8 mouse cellular contexts compared by ENCODE assay signal in the genomic region with DNA sequence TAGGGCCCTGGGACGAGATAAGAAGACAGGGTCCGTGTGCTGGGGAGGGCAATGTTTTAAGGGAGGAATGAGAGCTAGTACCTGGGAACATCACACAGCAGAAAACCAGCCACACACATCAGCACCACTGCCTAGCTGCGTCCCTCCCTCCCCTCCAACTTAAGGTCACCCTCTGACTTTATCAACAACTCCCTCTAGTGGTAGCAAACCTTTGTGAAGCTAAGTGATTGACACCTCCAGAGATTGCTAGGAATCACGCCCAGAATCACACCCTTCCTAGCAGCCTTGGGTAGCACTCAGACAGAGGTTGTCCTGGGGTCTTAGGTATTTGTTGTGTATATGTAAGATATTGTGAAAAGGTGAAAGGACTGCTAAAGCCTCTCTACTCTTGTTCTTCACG. TPM values are rescaled to one million over a fixed set of nuclear protein-coding genes. Genes with fewer than 3 reads are reported as not detected.
A peak's percentile ranks its signal among the peaks of the same experiment; 100 is the strongest.
DNase-seq lines count a peak whose midpoint lies in the region; ATAC-seq and TF ChIP-seq lines count a peak whose summit lies in the region.

No protein-coding gene starts in this region.

- peak; percentile 30 to 68 (median 59); a peak in 5 of 6 replicates for TF ChIP-seq CTCF in MEL (IDR thresholded peaks at IDR 0.05 in 2 of 3, conservative IDR thresholded peaks at IDR 0.05 in 1 of 3; ENCODE audit: control insufficient read depth in 1 of 3, insufficient read depth in 1 of 3, low read depth in 2 of 3, low read length in 3 of 3, poor library complexity in 1 of 3, severe bottlenecking in 1 of 3)

- DNase-seq in kidney, adult 9 months: peak; percentile 57
- DNase-seq in MEL (ENCODE audit: low read depth, low spot score): peak; percentile 73
- DNase-seq in c-Kit-positive CD71-negative TER-119-negative erythroid progenitor cells, embryonic 14.5 days (ENCODE audit: low read depth): peak; percentile 38
- no peak for DNase-seq in left cerebral cortex, adult 9 months (ENCODE audit: low spot score in 2 of 2)

- TF ChIP-seq RAD21 in MEL (IDR thresholded peaks at IDR 0.05; ENCODE audit: low read depth, low read length): peak; percentile 34

- 78% methylated on average over 5 of the region's 5 CpGs for WGBS in kidney, embryonic 14.5 days

- no peak for TF ChIP-seq POLR2A in MEL (IDR thresholded peaks at IDR 0.05; ENCODE audit: control insufficient read depth in 1 of 2, insufficient read depth in 1 of 2, low read depth in 1 of 2, low read length in 2 of 2, poor library complexity in 1 of 2)

- H3K9me3 ChIP-seq in kidney, embryonic 14.5 days (ENCODE audit: control insufficient read depth, low read length): no peaks in the 10 kb centered on the region
- H3K9me3 ChIP-seq in MEL (replicated peaks; ENCODE audit: insufficient read depth, low read length): no peaks in the 10 kb centered on the region

- ATAC-seq in kidney, embryonic 14.5 days (ENCODE audit: low FRiP score, low TSS enrichment): no peak
- ATAC-seq in megakaryocyte progenitor cell, adult 5-6 weeks (replicated peaks; ENCODE audit: poor library complexity): peak; percentile 94
- no peak for ATAC-seq in activated CD4-positive, CD25-positive, alpha-beta regulatory T cell, adult 4 months
- no peak for ATAC-seq in erythroid progenitor cell, adult 5-6 weeks (replicated peaks; ENCODE audit: low FRiP score, poor library complexity, severe bottlenecking)

- no peak overlapping the region for H3K9ac ChIP-seq in kidney, embryonic 14.5 days (ENCODE audit: low read depth, low read length)
- H3K9ac ChIP-seq in MEL (ENCODE audit: control insufficient read depth, low read depth, low read length, poor library complexity, severe bottlenecking): no peak overlapping the region

- no peaks in the 10 kb centered on the region for H3K4me1 ChIP-seq in kidney, embryonic 14.5 days (ENCODE audit: control insufficient read depth, insufficient read depth, low read length)
- H3K4me1 ChIP-seq in MEL (ENCODE audit: control insufficient read depth in 1 of 2, insufficient read depth in 2 of 2, low read length in 2 of 2): no peaks in the 10 kb centered on the region

- no peak overlapping the region for H3K4me3 ChIP-seq in kidney, embryonic 14.5 days (ENCODE audit: low read length)
- H3K4me3 ChIP-seq in MEL (ENCODE audit: control insufficient read depth in 1 of 2, insufficient read depth in 1 of 2, low read depth in 2 of 2, low read length in 2 of 2): no peak overlapping the region

- no peak overlapping the region for H3K27ac ChIP-seq in kidney, embryonic 14.5 days (ENCODE audit: low read depth, low read length)
- H3K27ac ChIP-seq in MEL (ENCODE audit: control insufficient read depth, low read depth, low read length): no peak overlapping the region

- TF ChIP-seq EP300 in MEL (IDR thresholded peaks at IDR 0.05; ENCODE audit: low read depth in 1 of 2, low read length in 2 of 2): no peak

- H3K79me2 ChIP-seq in MEL (ENCODE audit: control insufficient read depth, insufficient read depth, low read length, poor library complexity): no peaks in the 10 kb centered on the region

- no peaks in the 10 kb centered on the region for H3K27me3 ChIP-seq in kidney, embryonic 14.5 days (ENCODE audit: control insufficient read depth, insufficient read depth, low read length)
- no peaks in the 10 kb centered on the region for H3K27me3 ChIP-seq in MEL (ENCODE audit: control insufficient read depth in 1 of 2, insufficient read depth in 2 of 2, low read length in 2 of 2)

- no peak overlapping the region for H3K4me2 ChIP-seq in kidney, embryonic 14.5 days (replicated peaks; ENCODE audit: low read depth, low read length)

- H3K36me3 ChIP-seq in kidney, embryonic 14.5 days (ENCODE audit: control insufficient read depth, insufficient read depth, low read length): peaks cover 6% of the 10 kb centered on the region; the same call in 1 of the 2 replicates
- H3K36me3 ChIP-seq in MEL (ENCODE audit: control insufficient read depth in 1 of 2, insufficient read depth in 2 of 2, low read length in 2 of 2): peaks cover 0 to 2% of the 10 kb centered on the region in 2 experiments; a peak in 1 of 4 replicates

TF ChIP-seq in MEL, 35 proteins besides CTCF, POLR2A, EP300 and RAD21:
- TF ChIP-seq NELFE (IDR thresholded peaks at IDR 0.05; ENCODE audit: low read depth, low read length) (no peak), RCOR1 (IDR thresholded peaks at IDR 0.05; ENCODE audit: low read depth, low read length) (peak; percentile 65; the same call in 1 of the 2 replicates), TAL1 (IDR thresholded peaks at IDR 0.05; ENCODE audit: low read length) (no peak), UBTF (IDR thresholded peaks at IDR 0.05; ENCODE audit: borderline replicate concordance, insufficient read depth, low read depth, low read length) (no peak), SMC3 (IDR thresholded peaks at IDR 0.05; ENCODE audit: low read depth, low read length) (peak; percentile 58), MYB (IDR thresholded peaks at IDR 0.05; ENCODE audit: low read depth, low read length) (no peak), USF1 (IDR thresholded peaks at IDR 0.05; ENCODE audit: low read depth, low read length) (no peak), MYC (IDR thresholded peaks at IDR 0.05; ENCODE audit: low read depth, low read length) (no peak)
TF ChIP-seq in MEL: peak in this region for 2.

RNA-seq across cellular contexts. Expression of a gene that starts 56.4 kb away (rescaled TPM):
- polyA plus RNA-seq in kidney, embryonic 14.5 days (2014; fragmentation: Nextera tagmentation; extraction: Ambion mirVana): 2.4 and 3.5 TPM in 2 replicates
- not detected in 2 replicates for total RNA-seq in MEL (2012; rRNA removed)
- polyA plus RNA-seq in MEL (2012; ENCODE audit: insufficient read depth in 1 of 2, insufficient read length in 2 of 2, low read depth in 1 of 2, low replicate concordance in 2 of 2, missing spikeins in 1 of 2): under 1 TPM in 1 of 2 experiments, not detected in 1; 0.01 TPM
- total RNA-seq in megakaryocyte progenitor cell, adult 5-6 weeks (2015): 0.07 TPM in 1 of 2 replicates, not detected in the other
- total RNA-seq in megakaryocyte progenitor cell, adult 5-6 weeks (2017): 0.14 TPM in 1 of 2 replicates, not detected in the other
- 10 to 100 TPM; 10.6 to 11.5 TPM for polyA plus RNA-seq in activated CD4-positive, CD25-positive, alpha-beta regulatory T cell, adult 4 months (2017; shearing (Covaris generic))
- total RNA-seq in erythroid progenitor cell, adult 5-6 weeks (2015; ENCODE audit: low replicate concordance): 1.7 TPM in 1 of 2 replicates, not detected in the other
- total RNA-seq in erythroid progenitor cell, adult 5-6 weeks (2017; ENCODE audit: low replicate concordance): not detected in 2 replicates

Comparison
In these comparisons a context has a peak if more than half of its experiments do, and no peak if none do; other contexts are left out.
1. DNase-seq: peak in kidney, adult 9 months (single experiment), MEL (single experiment) and c-Kit-positive CD71-negative TER-119-negative erythroid progenitor cells, embryonic 14.5 days (single experiment); none in left cerebral cortex, adult 9 months (0 of 2).